ENCODE assay signal across 10 mouse cellular contexts in genomic region chr15:79651481-79651880, GRCm38 (mm10). TPM values are rescaled to one million over a fixed set of nuclear protein-coding genes. Genes with fewer than 3 reads are reported as not detected.
A peak's percentile ranks its signal among the peaks of the same experiment; 100 is the strongest.
DNase-seq lines count a peak whose midpoint lies in the region; ATAC-seq and TF ChIP-seq lines count a peak whose summit lies in the region.
"Had no signal": no experiment of that assay in that cellular context is flagged by ENCODE, and none has a peak within 500 bp of the region (broad histone marks: within the 10 kb centered on the region; RNA-seq: fewer than 3 reads in every experiment).

No protein-coding gene starts in this region.

- H3K79me2 ChIP-seq in MEL (ENCODE audit: control insufficient read depth, insufficient read depth, low read length, poor library complexity), result no peaks in the 10 kb centered on the region

- DNase-seq in kidney, postnatal 0 days (ENCODE audit: low spot score), result no peak
- DNase-seq in kidney, adult 8-10 months, result no peak
- peak; percentile 33 for DNase-seq in CD4-positive helper T cell, adult 2 months (ENCODE audit: low read depth, low spot score)
- DNase-seq in MEL (ENCODE audit: low read depth, low spot score), result peak; percentile 67
- peak; percentile 44 for DNase-seq in liver, postnatal 0 days
- DNase-seq in left cerebral cortex, postnatal 25 days (ENCODE audit: low spot score in 2 of 2), result no peak
- no peak for DNase-seq in left cerebral cortex, adult 18-20 months (ENCODE audit: low spot score in 2 of 2)
- no peak for DNase-seq in frontal cortex, postnatal 25 days (ENCODE audit: low spot score in 2 of 2)

- no peaks in the 10 kb centered on the region for H3K4me1 ChIP-seq in kidney, postnatal 0 days (replicated peaks; ENCODE audit: insufficient read depth, low read length)
- H3K4me1 ChIP-seq in MEL (ENCODE audit: control insufficient read depth in 1 of 2, insufficient read depth in 2 of 2, low read length in 2 of 2), result no peaks in the 10 kb centered on the region
- no peaks in the 10 kb centered on the region for H3K4me1 ChIP-seq in liver, postnatal 0 days (ENCODE audit: insufficient read depth)
- H3K4me1 ChIP-seq: hindbrain, embryonic 12.5 days; midbrain, embryonic 10.5 days had no signal

- H3K27ac ChIP-seq in kidney, postnatal 0 days, result no peak overlapping the region
- H3K27ac ChIP-seq in MEL (ENCODE audit: control insufficient read depth, low read depth, low read length), result no peak overlapping the region
- no peak overlapping the region for H3K27ac ChIP-seq in liver, postnatal 0 days (ENCODE audit: low read depth)
- H3K27ac ChIP-seq: hindbrain, embryonic 12.5 days; midbrain, embryonic 10.5 days had no signal

- peak; percentile 59 for TF ChIP-seq CTCF in kidney, postnatal 0 days (IDR thresholded peaks at IDR 0.05; ENCODE audit: low read depth)
- peak; percentile 65 to 79 (median 76) for TF ChIP-seq CTCF in MEL (IDR thresholded peaks at IDR 0.05 in 2 of 3, conservative IDR thresholded peaks at IDR 0.05 in 1 of 3; ENCODE audit: control insufficient read depth in 1 of 3, insufficient read depth in 1 of 3, low read depth in 2 of 3, low read length in 3 of 3, poor library complexity in 1 of 3, severe bottlenecking in 1 of 3)
- TF ChIP-seq CTCF in liver, postnatal 0 days (IDR thresholded peaks at IDR 0.05; ENCODE audit: low read depth), result peak; percentile 70

- H3K4me2 ChIP-seq in kidney, postnatal 0 days (ENCODE audit: low read length), result no peak overlapping the region
- no peak overlapping the region for H3K4me2 ChIP-seq in liver, postnatal 0 days (ENCODE audit: low read depth, low read length)
- H3K4me2 ChIP-seq: hindbrain, embryonic 12.5 days had no signal

- H3K9ac ChIP-seq in kidney, postnatal 0 days (ENCODE audit: low read depth, low read length), result no peak overlapping the region
- no peak overlapping the region for H3K9ac ChIP-seq in MEL (ENCODE audit: control insufficient read depth, low read depth, low read length, poor library complexity, severe bottlenecking)
- H3K9ac ChIP-seq in liver, postnatal 0 days (replicated peaks), result no peak overlapping the region
- H3K9ac ChIP-seq: hindbrain, embryonic 12.5 days had no signal

- no peaks in the 10 kb centered on the region for H3K27me3 ChIP-seq in kidney, postnatal 0 days (ENCODE audit: insufficient read depth, low read length)
- no peaks in the 10 kb centered on the region for H3K27me3 ChIP-seq in MEL (ENCODE audit: control insufficient read depth in 1 of 2, insufficient read depth in 2 of 2, low read length in 2 of 2)
- H3K27me3 ChIP-seq in liver, postnatal 0 days (ENCODE audit: insufficient read depth, low read length), result no peaks in the 10 kb centered on the region
- H3K27me3 ChIP-seq: hindbrain, embryonic 12.5 days had no signal

- intact Hi-C loops in left cerebral cortex, postnatal 25 days (cut with DNase I), result no loop called here

- ATAC-seq in kidney, postnatal 0 days (replicated peaks; ENCODE audit: low FRiP score, low read depth), result no peak
- ATAC-seq in liver, postnatal 0 days, result no peak

- no peaks in the 10 kb centered on the region for H3K36me3 ChIP-seq in kidney, postnatal 0 days (ENCODE audit: insufficient read depth, low read length)
- no peaks in the 10 kb centered on the region for H3K36me3 ChIP-seq in MEL (ENCODE audit: control insufficient read depth in 1 of 2, insufficient read depth in 2 of 2, low read length in 2 of 2)
- H3K36me3 ChIP-seq in liver, postnatal 0 days (replicated peaks; ENCODE audit: insufficient read depth, low read length), result no peaks in the 10 kb centered on the region

- H3K9me3 ChIP-seq in kidney, postnatal 0 days (replicated peaks; ENCODE audit: low read length), result no peaks in the 10 kb centered on the region
- H3K9me3 ChIP-seq in MEL (replicated peaks; ENCODE audit: insufficient read depth, low read length), result no peaks in the 10 kb centered on the region
- H3K9me3 ChIP-seq in liver, postnatal 0 days (ENCODE audit: low read length), result 0 out of 2 replicates have a peak, but pooled peaks cover 3% of the 10 kb centered on the region
- H3K9me3 ChIP-seq: hindbrain, embryonic 12.5 days; midbrain, embryonic 10.5 days had no signal

- peak; percentile 64 for TF ChIP-seq RAD21 in MEL (IDR thresholded peaks at IDR 0.05; ENCODE audit: low read depth, low read length)

- WGBS in kidney, postnatal 0 days, result 74% methylated on average over 4 of the region's 4 CpGs
- WGBS in liver, postnatal 0 days (ENCODE audit: insufficient replicate concordance), result 83% methylated on average over 4 of the region's 4 CpGs

- H3K4me3 ChIP-seq in kidney, postnatal 0 days (replicated peaks; ENCODE audit: low read depth, low read length), result no peak overlapping the region
- H3K4me3 ChIP-seq in MEL (ENCODE audit: control insufficient read depth in 1 of 2, insufficient read depth in 1 of 2, low read depth in 2 of 2, low read length in 2 of 2), result no peak overlapping the region
- no peak overlapping the region for H3K4me3 ChIP-seq in liver, postnatal 0 days (ENCODE audit: low read depth, low read length)
- H3K4me3 ChIP-seq: hindbrain, embryonic 12.5 days; midbrain, embryonic 10.5 days had no signal

- no peak for TF ChIP-seq POLR2A in MEL (IDR thresholded peaks at IDR 0.05; ENCODE audit: control insufficient read depth in 1 of 2, insufficient read depth in 1 of 2, low read depth in 1 of 2, low read length in 2 of 2, poor library complexity in 1 of 2)

- TF ChIP-seq EP300 in MEL (IDR thresholded peaks at IDR 0.05; ENCODE audit: low read depth in 1 of 2, low read length in 2 of 2), result no peak
- no peak for TF ChIP-seq EP300 in liver, postnatal 0 days (IDR thresholded peaks at IDR 0.05; ENCODE audit: low read depth)

TF ChIP-seq in MEL, 35 proteins besides CTCF, POLR2A, EP300 and RAD21:
- TF ChIP-seq BHLHE40 (IDR thresholded peaks at IDR 0.05; ENCODE audit: borderline replicate concordance, low read depth, low read length) (no peak), SMC3 (IDR thresholded peaks at IDR 0.05; ENCODE audit: low read depth, low read length) (peak; percentile 75), ZC3H11A (IDR thresholded peaks at IDR 0.05; ENCODE audit: low read depth, low read length) (peak; percentile 37; the same call in 1 of the 2 replicates), UBTF (IDR thresholded peaks at IDR 0.05; ENCODE audit: borderline replicate concordance, insufficient read depth, low read depth, low read length) (no peak)

RNA-seq across cellular contexts. Expression of gene Fam227a, which starts 7.3 kb away (rescaled TPM):
- 0.66 and 1.3 TPM in 2 replicates for polyA plus RNA-seq in kidney, postnatal 0 days (2015; fragmentation: Nextera tagmentation; extraction: Ambion mirVana)
- total RNA-seq in MEL (2012; rRNA removed), result 0.35 and 0.39 TPM in 2 replicates
- under 1 TPM in 1 of 2 experiments, not detected in 1; 0.60 TPM for polyA plus RNA-seq in MEL (2012; ENCODE audit: insufficient read depth in 1 of 2, insufficient read length in 2 of 2, low read depth in 1 of 2, low replicate concordance in 2 of 2, missing spikeins in 1 of 2)
- polyA plus RNA-seq in liver, postnatal 0 days (2015; fragmentation: Nextera tagmentation; extraction: Ambion mirVana), result 0.13 and 0.18 TPM in 2 replicates
- total RNA-seq in left cerebral cortex, postnatal 25 days (2021), result 10 to 100 TPM in 1 of 2 experiments, 1 to 10 TPM in 1; 7.7 to 10.9 TPM
- total RNA-seq in left cerebral cortex, adult 18-20 months (2021), result 10 to 100 TPM in 1 of 2 experiments, 1 to 10 TPM in 1; 9.3 to 10.0 TPM

RNA-seq across cellular contexts. Expression of gene Cby1, which starts 7.5 kb away (rescaled TPM):
- 51.7 and 52.7 TPM in 2 replicates for polyA plus RNA-seq in kidney, postnatal 0 days (2015; fragmentation: Nextera tagmentation; extraction: Ambion mirVana)
- 29.6 and 34.3 TPM in 2 replicates for total RNA-seq in MEL (2012; rRNA removed)
- polyA plus RNA-seq in MEL (2012; ENCODE audit: insufficient read depth in 1 of 2, insufficient read length in 2 of 2, low read depth in 1 of 2, low replicate concordance in 2 of 2, missing spikeins in 1 of 2), result 10 to 100 TPM in 1 of 2 experiments, not detected in 1; 56.2 TPM
- 8.5 and 8.8 TPM in 2 replicates for polyA plus RNA-seq in liver, postnatal 0 days (2015; fragmentation: Nextera tagmentation; extraction: Ambion mirVana)
- total RNA-seq in left cerebral cortex, postnatal 25 days (2021), result 10 to 100 TPM; 51.2 to 53.6 TPM
- 10 to 100 TPM; 42.4 to 47.0 TPM for total RNA-seq in left cerebral cortex, adult 18-20 months (2021)

RNA-seq across cellular contexts. Expression of gene Tomm22, which starts 19.2 kb away (rescaled TPM):
- polyA plus RNA-seq in kidney, postnatal 0 days (2015; fragmentation: Nextera tagmentation; extraction: Ambion mirVana), result 264 TPM in 2 replicates
- total RNA-seq in MEL (2012; rRNA removed), result 161 and 174 TPM in 2 replicates
- 100 to 1,000 TPM; 281 to 829 TPM for polyA plus RNA-seq in MEL (2012; ENCODE audit: insufficient read depth in 1 of 2, insufficient read length in 2 of 2, low read depth in 1 of 2, low replicate concordance in 2 of 2, missing spikeins in 1 of 2)
- 123 and 126 TPM in 2 replicates for polyA plus RNA-seq in liver, postnatal 0 days (2015; fragmentation: Nextera tagmentation; extraction: Ambion mirVana)
- total RNA-seq in left cerebral cortex, postnatal 25 days (2021), result 100 to 1,000 TPM in 1 of 2 experiments, 10 to 100 TPM in 1; 97.8 to 100 TPM
- 100 to 1,000 TPM; 102 to 108 TPM for total RNA-seq in left cerebral cortex, adult 18-20 months (2021)

RNA-seq across cellular contexts. Expression of gene Josd1, which starts 36.2 kb away (rescaled TPM):
- polyA plus RNA-seq in kidney, postnatal 0 days (2015; fragmentation: Nextera tagmentation; extraction: Ambion mirVana), result 18.8 and 19.0 TPM in 2 replicates
- 37.8 and 47.2 TPM in 2 replicates for total RNA-seq in MEL (2012; rRNA removed)
- polyA plus RNA-seq in MEL (2012; ENCODE audit: insufficient read depth in 1 of 2, insufficient read length in 2 of 2, low read depth in 1 of 2, low replicate concordance in 2 of 2, missing spikeins in 1 of 2), result 10 to 100 TPM in 1 of 2 experiments, not detected in 1; 46.5 TPM
- 13.3 and 13.9 TPM in 2 replicates for polyA plus RNA-seq in liver, postnatal 0 days (2015; fragmentation: Nextera tagmentation; extraction: Ambion mirVana)
- total RNA-seq in left cerebral cortex, postnatal 25 days (2021), result 10 to 100 TPM; 71.7 to 71.8 TPM
- 10 to 100 TPM; 65.8 to 71.5 TPM for total RNA-seq in left cerebral cortex, adult 18-20 months (2021)

RNA-seq across cellular contexts. Expression of gene Gtpbp1, which starts 39.2 kb away (rescaled TPM):
- polyA plus RNA-seq in kidney, postnatal 0 days (2015; fragmentation: Nextera tagmentation; extraction: Ambion mirVana), result 24.3 and 26.9 TPM in 2 replicates
- total RNA-seq in MEL (2012; rRNA removed), result 41.9 and 50.3 TPM in 2 replicates
- polyA plus RNA-seq in MEL (2012; ENCODE audit: insufficient read depth in 1 of 2, insufficient read length in 2 of 2, low read depth in 1 of 2, low replicate concordance in 2 of 2, missing spikeins in 1 of 2), result 10 to 100 TPM in 1 of 2 experiments, not detected in 1; 92.2 TPM
- polyA plus RNA-seq in liver, postnatal 0 days (2015; fragmentation: Nextera tagmentation; extraction: Ambion mirVana), result 14.8 and 16.8 TPM in 2 replicates
- 10 to 100 TPM; 42.5 to 47.7 TPM for total RNA-seq in left cerebral cortex, postnatal 25 days (2021)
- total RNA-seq in left cerebral cortex, adult 18-20 months (2021), result 10 to 100 TPM; 52.7 to 53.4 TPM

Comparison
In these comparisons a context has a peak if more than half of its experiments do, and no peak if none do; other contexts are left out.
1. DNase-seq: peak in CD4-positive helper T cell, adult 2 months (single experiment), MEL (single experiment) and liver, postnatal 0 days (single experiment); none in kidney, postnatal 0 days (single experiment), kidney, adult 8-10 months (0 of 2), left cerebral cortex, postnatal 25 days (0 of 2), left cerebral cortex, adult 18-20 months (0 of 2) and frontal cortex, postnatal 25 days (0 of 2).
2. Peak in every context shown above with its lines, with median percentiles within 50 percentile points of each other: CTCF ChIP-seq.